In genomic region chr1:155212493-155212892, GRCm38 (mm10) we compare ENCODE assay signal across 8 mouse cellular contexts. TPM values are rescaled to one million over a fixed set of nuclear protein-coding genes. Genes with fewer than 3 reads are reported as not detected.
DNase-seq lines count a peak whose midpoint lies in the region; ATAC-seq and TF ChIP-seq lines count a peak whose summit lies in the region.

No protein-coding gene starts in this region.

- no peak overlapping the region for H3K4me3 ChIP-seq in lung, embryonic 16.5 days (ENCODE audit: low read length)
- H3K4me3 ChIP-seq in embryonic facial prominence, embryonic 15.5 days (replicated peaks), result no peak overlapping the region
- H3K4me3 ChIP-seq in hindbrain, embryonic 14.5 days (replicated peaks; ENCODE audit: low read length), result no peak overlapping the region
- H3K4me3 ChIP-seq in liver, postnatal 0 days (ENCODE audit: low read depth, low read length), result no peak overlapping the region
- H3K4me3 ChIP-seq in liver, embryonic 12.5 days, result no peak overlapping the region

- peaks cover 42% of the 10 kb centered on the region for H3K4me1 ChIP-seq in lung, embryonic 16.5 days (replicated peaks; ENCODE audit: control insufficient read depth, insufficient read depth, low read length)
- H3K4me1 ChIP-seq in embryonic facial prominence, embryonic 15.5 days, result peaks cover 77% of the 10 kb centered on the region
- H3K4me1 ChIP-seq in hindbrain, embryonic 14.5 days (replicated peaks; ENCODE audit: control insufficient read depth, insufficient read depth, low read length), result peaks cover 55% of the 10 kb centered on the region
- no peaks in the 10 kb centered on the region for H3K4me1 ChIP-seq in liver, postnatal 0 days (ENCODE audit: insufficient read depth)
- peaks cover 19% of the 10 kb centered on the region; the same call in 1 of the 2 replicates for H3K4me1 ChIP-seq in liver, embryonic 12.5 days

- H3K4me2 ChIP-seq in lung, embryonic 16.5 days (ENCODE audit: low read depth, low read length), result no peak overlapping the region
- H3K4me2 ChIP-seq in embryonic facial prominence, embryonic 15.5 days (replicated peaks), result no peak overlapping the region
- H3K4me2 ChIP-seq in hindbrain, embryonic 14.5 days (replicated peaks), result no peak overlapping the region
- H3K4me2 ChIP-seq in liver, postnatal 0 days (ENCODE audit: low read depth, low read length), result no peak overlapping the region
- H3K4me2 ChIP-seq in liver, embryonic 12.5 days, result no peak overlapping the region

- no peak for TF ChIP-seq CTCF in liver, postnatal 0 days (IDR thresholded peaks at IDR 0.05; ENCODE audit: low read depth)

- WGBS in lung, embryonic 16.5 days, result 21% methylated on average over 6 of the region's 6 CpGs
- 17% methylated on average over 6 of the region's 6 CpGs for WGBS in embryonic facial prominence, embryonic 15.5 days
- 3% methylated on average over 6 of the region's 6 CpGs for WGBS in hindbrain, embryonic 14.5 days
- WGBS in liver, postnatal 0 days (ENCODE audit: insufficient replicate concordance), result 63% methylated on average over 6 of the region's 6 CpGs
- WGBS in liver, embryonic 12.5 days (ENCODE audit: insufficient replicate concordance), result 56% methylated on average over 6 of the region's 6 CpGs

- H3K27me3 ChIP-seq in lung, embryonic 16.5 days (ENCODE audit: control insufficient read depth, insufficient read depth, low read depth, low read length), result no peaks in the 10 kb centered on the region
- no peaks in the 10 kb centered on the region for H3K27me3 ChIP-seq in embryonic facial prominence, embryonic 15.5 days
- H3K27me3 ChIP-seq in hindbrain, embryonic 14.5 days (ENCODE audit: control insufficient read depth, insufficient read depth, low read length), result no peaks in the 10 kb centered on the region
- H3K27me3 ChIP-seq in liver, postnatal 0 days (ENCODE audit: insufficient read depth, low read length), result no peaks in the 10 kb centered on the region
- peaks cover 3% of the 10 kb centered on the region; the same call in 1 of the 2 replicates for H3K27me3 ChIP-seq in liver, embryonic 12.5 days (replicated peaks)

- no peak for DNase-seq in lung, postnatal 25 days (ENCODE audit: low spot score)
- DNase-seq in hindbrain, embryonic 14.5 days (ENCODE audit: low spot score), result no peak
- peak; percentile 70 to 86 for DNase-seq in lung, postnatal 4 days
- DNase-seq in liver, postnatal 0 days, result no peak

- H3K36me3 ChIP-seq in lung, embryonic 16.5 days (ENCODE audit: control insufficient read depth, insufficient read depth, low read length), result no peaks in the 10 kb centered on the region
- 0 out of 2 replicates have a peak, but pooled peaks cover 6% of the 10 kb centered on the region for H3K36me3 ChIP-seq in embryonic facial prominence, embryonic 15.5 days
- peaks cover 4% of the 10 kb centered on the region; the same call in 1 of the 2 replicates for H3K36me3 ChIP-seq in hindbrain, embryonic 14.5 days (replicated peaks; ENCODE audit: control insufficient read depth, insufficient read depth)
- no peaks in the 10 kb centered on the region for H3K36me3 ChIP-seq in liver, postnatal 0 days (replicated peaks; ENCODE audit: insufficient read depth, low read length)
- peaks cover under 1% of the 10 kb centered on the region; the same call in 1 of the 2 replicates for H3K36me3 ChIP-seq in liver, embryonic 12.5 days

- peak overlapping the region; percentile 63 for H3K27ac ChIP-seq in lung, embryonic 16.5 days (ENCODE audit: low read length)
- H3K27ac ChIP-seq in embryonic facial prominence, embryonic 15.5 days (replicated peaks), result peak overlapping the region; percentile 72
- peak overlapping the region; percentile 77 for H3K27ac ChIP-seq in hindbrain, embryonic 14.5 days
- no peak overlapping the region for H3K27ac ChIP-seq in liver, postnatal 0 days (ENCODE audit: low read depth)
- no peak overlapping the region for H3K27ac ChIP-seq in liver, embryonic 12.5 days

- H3K9me3 ChIP-seq in lung, embryonic 16.5 days (ENCODE audit: control insufficient read depth, low read length), result no peaks in the 10 kb centered on the region
- H3K9me3 ChIP-seq in embryonic facial prominence, embryonic 15.5 days (replicated peaks), result no peaks in the 10 kb centered on the region
- no peaks in the 10 kb centered on the region for H3K9me3 ChIP-seq in hindbrain, embryonic 14.5 days (ENCODE audit: control insufficient read depth, low read length)
- no peaks in the 10 kb centered on the region for H3K9me3 ChIP-seq in liver, postnatal 0 days (ENCODE audit: low read length)
- no peaks in the 10 kb centered on the region for H3K9me3 ChIP-seq in liver, embryonic 12.5 days (replicated peaks)

- peak overlapping the region; percentile 43 for H3K9ac ChIP-seq in lung, embryonic 16.5 days (ENCODE audit: low read length)
- no peak overlapping the region for H3K9ac ChIP-seq in embryonic facial prominence, embryonic 15.5 days
- peak overlapping the region; percentile 29; the same call in 1 of the 2 replicates for H3K9ac ChIP-seq in hindbrain, embryonic 14.5 days
- no peak overlapping the region for H3K9ac ChIP-seq in liver, postnatal 0 days (replicated peaks)
- H3K9ac ChIP-seq in liver, embryonic 12.5 days, result no peak overlapping the region

- no peak for TF ChIP-seq EP300 in liver, postnatal 0 days (IDR thresholded peaks at IDR 0.05; ENCODE audit: low read depth)

- ATAC-seq in lung, embryonic 16.5 days (ENCODE audit: low read depth), result peak; percentile 80
- ATAC-seq in embryonic facial prominence, embryonic 15.5 days (ENCODE audit: insufficient number of reproducible peaks, low FRiP score, low TSS enrichment, low read depth), result peak; percentile 46; the same call in 1 of the 2 replicates
- peak; percentile 44; the same call in 1 of the 2 replicates for ATAC-seq in hindbrain, embryonic 14.5 days (ENCODE audit: low FRiP score)
- ATAC-seq in CD4-positive, CD25-positive, alpha-beta regulatory T cell, adult 4 months, result no peak
- no peak for ATAC-seq in liver, postnatal 0 days
- ATAC-seq in liver, embryonic 12.5 days, result no peak

RNA-seq across cellular contexts. Expression of gene BC034090, which starts 31.8 kb away (rescaled TPM):
- polyA plus RNA-seq in lung, embryonic 16.5 days (2015; fragmentation: Nextera tagmentation; extraction: Ambion mirVana), result 4.4 and 4.8 TPM in 2 replicates
- 6.3 and 6.5 TPM in 2 replicates for polyA plus RNA-seq in embryonic facial prominence, embryonic 15.5 days (2015; fragmentation: Nextera tagmentation; extraction: Ambion mirVana)
- 4.0 and 4.1 TPM in 2 replicates for polyA plus RNA-seq in hindbrain, embryonic 14.5 days (2014; fragmentation: Nextera tagmentation; extraction: Ambion mirVana)
- under 1 TPM; 0.29 to 0.32 TPM for polyA plus RNA-seq in CD4-positive, CD25-positive, alpha-beta regulatory T cell, adult 4 months (2017; shearing (Covaris generic))
- polyA plus RNA-seq in liver, postnatal 0 days (2015; fragmentation: Nextera tagmentation; extraction: Ambion mirVana), result 0.14 and 0.22 TPM in 2 replicates
- polyA plus RNA-seq in liver, embryonic 12.5 days (2016; fragmentation: Nextera tagmentation; extraction: Ambion mirVana), result 0.28 and 0.46 TPM in 2 replicates

RNA-seq across cellular contexts. Expression of gene Stx6, which starts 54.0 kb away (rescaled TPM):
- polyA plus RNA-seq in lung, embryonic 16.5 days (2015; fragmentation: Nextera tagmentation; extraction: Ambion mirVana), result 72.8 and 75.5 TPM in 2 replicates
- polyA plus RNA-seq in embryonic facial prominence, embryonic 15.5 days (2015; fragmentation: Nextera tagmentation; extraction: Ambion mirVana), result 76.0 and 86.5 TPM in 2 replicates
- polyA plus RNA-seq in hindbrain, embryonic 14.5 days (2014; fragmentation: Nextera tagmentation; extraction: Ambion mirVana), result 113 and 117 TPM in 2 replicates
- polyA plus RNA-seq in CD4-positive, CD25-positive, alpha-beta regulatory T cell, adult 4 months (2017; shearing (Covaris generic)), result 10 to 100 TPM; 50.0 to 58.4 TPM
- 6.0 and 8.5 TPM in 2 replicates for polyA plus RNA-seq in liver, postnatal 0 days (2015; fragmentation: Nextera tagmentation; extraction: Ambion mirVana)
- polyA plus RNA-seq in liver, embryonic 12.5 days (2016; fragmentation: Nextera tagmentation; extraction: Ambion mirVana), result 21.8 and 24.0 TPM in 2 replicates

Comparison
In these comparisons a context has a peak if more than half of its experiments do, and no peak if none do; other contexts are left out.
1. DNase-seq: peak in lung, postnatal 4 days (2 of 2); none in lung, postnatal 25 days (single experiment), hindbrain, embryonic 14.5 days (single experiment) and liver, postnatal 0 days (single experiment).
2. ATAC-seq: peak in lung, embryonic 16.5 days (single experiment), embryonic facial prominence, embryonic 15.5 days (single experiment) and hindbrain, embryonic 14.5 days (single experiment); none in CD4-positive, CD25-positive, alpha-beta regulatory T cell, adult 4 months (single experiment), liver, postnatal 0 days (single experiment) and liver, embryonic 12.5 days (single experiment).
3. H3K27ac ChIP-seq: peak in lung, embryonic 16.5 days (single experiment), embryonic facial prominence, embryonic 15.5 days (single experiment) and hindbrain, embryonic 14.5 days (single experiment); none in liver, postnatal 0 days (single experiment) and liver, embryonic 12.5 days (single experiment).
4. H3K9ac ChIP-seq: peak in lung, embryonic 16.5 days (single experiment) and hindbrain, embryonic 14.5 days (single experiment); none in embryonic facial prominence, embryonic 15.5 days (single experiment), liver, postnatal 0 days (single experiment) and liver, embryonic 12.5 days (single experiment).